Mouse (Mus musculus) activated CD4-positive, CD25-positive, alpha-beta regulatory T cell, adult 4 months (primary cell): ENCODE measurements around the gene Nup107. TPM values are rescaled to one million over a fixed set of nuclear protein-coding genes. Genes with fewer than 3 reads are reported as not detected.
"Not testable (repeated sequence)": the region's sequence is repeated elsewhere in the genome, so short reads cannot be mapped to it uniquely, and the experiment has no call there.

ENCODE experiments used
- ATAC-seq: one replicate; pipeline ENCODE4 v1.8.0; 2017
- polyA plus RNA-seq, 2 experiments: library from polyadenylated mRNA; unstranded; fragments of 100-300 nt; shearing (Covaris generic); gene quantifications; one replicate each; pipeline ENCODE4 v1.2.1; 2017

Gene Nup107
- polyA plus RNA-seq, 2 experiments from 2014 or later, result 45.3 to 51.8 TPM

- no peak for ATAC-seq
Measured at GRCm38 (mm10) chr10:117750529-117751281, 41.8 kb downstream of the Nup107 start.

- no peak for ATAC-seq
Measured at GRCm38 (mm10) chr10:117749787-117750343, 42.6 kb downstream of the Nup107 start.

GRCm38 (mm10) chr10:117749050-117749686 is 43.3 kb downstream of the Nup107 start:
- ATAC-seq, result no peak

- ATAC-seq, result no peak
Measured at GRCm38 (mm10) chr10:117748276-117749049, 44.0 kb downstream of the Nup107 start.

GRCm38 (mm10) chr10:117747711-117748110 is 44.8 kb downstream of the Nup107 start:
- ATAC-seq, result no peak

- ATAC-seq, result peak; percentile 95
Measured at GRCm38 (mm10) chr10:117746297-117746883, 46.1 kb downstream of the Nup107 start, which contains the start of gene Slc35e3. Slc35e3 (minus strand) TSS chr10:117746365.

GRCm38 (mm10) chr10:117745570-117746296 is 46.8 kb downstream of the Nup107 start:
- peak; percentile 43 for ATAC-seq

- ATAC-seq, result no peak
Measured at GRCm38 (mm10) chr10:117743917-117744316, 48.6 kb downstream of the Nup107 start.

GRCm38 (mm10) chr10:117743182-117743581 is 49.3 kb downstream of the Nup107 start:
- ATAC-seq, result no peak

GRCm38 (mm10) chr10:117742618-117743017 is 49.9 kb downstream of the Nup107 start:
- no peak for ATAC-seq

GRCm38 (mm10) chr10:117741698-117742475 is 50.6 kb downstream of the Nup107 start:
- ATAC-seq, result no peak

GRCm38 (mm10) chr10:117740921-117741320 is 51.6 kb downstream of the Nup107 start:
- ATAC-seq, result no peak

GRCm38 (mm10) chr10:117740171-117740570 is 52.3 kb downstream of the Nup107 start:
- no peak for ATAC-seq

- no peak for ATAC-seq
Measured at GRCm38 (mm10) chr10:117739648-117739948, 52.9 kb downstream of the Nup107 start.

- no peak for ATAC-seq
Measured at GRCm38 (mm10) chr10:117738928-117739647, 53.4 kb downstream of the Nup107 start.

GRCm38 (mm10) chr10:117738140-117738921 is 54.2 kb downstream of the Nup107 start:
- no peak for ATAC-seq

- not testable (repeated sequence) for ATAC-seq
Measured at GRCm38 (mm10) chr10:117737498-117737897, 55.0 kb downstream of the Nup107 start.

GRCm38 (mm10) chr10:117737075-117737474 is 55.4 kb downstream of the Nup107 start:
- no peak for ATAC-seq

- ATAC-seq, result no peak
Measured at GRCm38 (mm10) chr10:117736573-117736972, 55.9 kb downstream of the Nup107 start.

GRCm38 (mm10) chr10:117735396-117735795 is 57.1 kb downstream of the Nup107 start:
- ATAC-seq, result not testable (repeated sequence)
